Mouse (Mus musculus) forebrain, embryonic 10.5 days (tissue): Measurements from ENCODE around the gene Sstr2. TPM values are rescaled to one million over a fixed set of nuclear protein-coding genes. Genes with fewer than 3 reads are reported as not detected.

Experiments used
- DNase-seq: peaks from one replicate; pipeline ENCODE4 v3.0.0-alpha.2; 2017; ENCODE audit warnings: low spot score; ENCODE audit errors: extremely low spot score
- H3K27ac ChIP-seq: fragments of 300-500 bp; sonication (generic); 2 replicates; pipeline ENCODE4 v1.5.1; 2016; ENCODE audit warnings: mild to moderate bottlenecking
- H3K27me3 ChIP-seq: fragments of 300-500 bp; sonication (generic); 2 replicates; pipeline ENCODE4 v1.6.1; 2016; ENCODE audit warnings: mild to moderate bottlenecking; ENCODE audit not compliant: poor library complexity, severe bottlenecking
- H3K36me3 ChIP-seq: fragments of 300-500 bp; sonication (generic); replicated peaks from 2 replicates; pipeline ENCODE4 v1.6.1; 2016; ENCODE audit warnings: mild to moderate bottlenecking, moderate library complexity
- H3K4me1 ChIP-seq: fragments of 300-500 bp; sonication (generic); 2 replicates; pipeline ENCODE4 v1.6.1; 2016
- H3K4me3 ChIP-seq: fragments of 300-500 bp; sonication (generic); 2 replicates; pipeline ENCODE4 v1.5.1; 2016; ENCODE audit warnings: mild to moderate bottlenecking, moderate library complexity
- H3K9me3 ChIP-seq: fragments of 300-500 bp; sonication (generic); 2 replicates; pipeline ENCODE4 v1.6.1; 2016; ENCODE audit warnings: mild to moderate bottlenecking, moderate library complexity
- WGBS: fragments of 180-500 bp; shearing (Covaris S2); methylation state at CpG from one replicate; pipeline ENCODE4 v1.1.7; 2016; 5-methylcytosine and 5-hydroxymethylcytosine counted together
- polyA plus RNA-seq: library from polyadenylated mRNA; unstranded; fragments of >200 nt; fragmentation: Nextera tagmentation; extraction: Ambion mirVana; gene quantifications from 2 replicates; pipeline ENCODE4 v1.2.1, GENCODE M21; 2016

The Sstr2 gene
- polyA plus RNA-seq, result 2.7 and 4.1 TPM in 2 replicates

DNA sequence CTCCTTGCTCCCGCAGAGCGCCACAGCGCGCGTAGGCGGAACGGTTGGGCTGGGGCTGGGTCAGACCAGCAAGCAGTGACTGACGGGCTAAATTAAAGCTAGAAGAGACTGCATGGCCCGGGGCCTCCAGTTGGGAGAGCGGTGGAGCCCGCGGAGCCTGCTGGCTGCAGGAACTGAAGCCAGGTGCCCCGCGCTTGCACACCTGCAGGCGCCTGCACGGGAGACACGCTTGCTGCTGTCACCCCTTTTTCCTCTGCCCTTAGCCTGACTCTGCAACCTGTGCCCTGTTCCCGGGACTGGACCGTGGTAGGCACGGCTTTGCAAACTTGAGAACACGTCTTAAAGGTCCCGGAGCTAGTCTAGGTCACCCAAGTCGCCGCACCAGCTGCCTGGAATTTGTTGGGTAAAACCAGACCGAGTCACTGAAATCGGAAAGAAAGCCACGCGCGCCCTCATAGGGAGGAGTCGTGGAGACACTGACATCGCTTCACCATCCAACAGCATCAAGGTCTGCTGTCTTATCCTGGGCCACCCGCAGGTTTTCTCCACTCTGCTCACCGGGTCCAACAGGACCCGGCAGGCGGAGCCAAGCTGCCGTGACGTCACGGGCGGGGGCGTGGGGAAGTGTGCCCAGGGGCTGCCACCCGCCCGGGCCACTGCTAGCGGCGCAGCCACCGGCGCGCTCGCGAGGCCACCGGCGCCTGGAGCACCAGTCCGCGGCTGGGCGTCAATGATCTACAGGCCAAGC is at the start of gene Sstr2:
Gene Sstr2 (plus strand): TSS at position 671 of the 748 bp plus-strand sequence.
- Histone ChIP-seq H3K27me3 (peaks cover 70% of the 10 kb centered on the region), H3K9me3 (no peaks in the 10 kb centered on the region), H3K4me3 (peak within 1 kb of the TSS; percentile 63), H3K27ac (peak within 1 kb of the TSS; percentile 69), H3K36me3 (no peaks in the 10 kb centered on the region), H3K4me1 (peaks cover 50% of the 10 kb centered on the region)
- WGBS, result 1% methylated on average over 54 of the region's 54 CpGs
- DNase-seq, result peak; percentile 67

DNA sequence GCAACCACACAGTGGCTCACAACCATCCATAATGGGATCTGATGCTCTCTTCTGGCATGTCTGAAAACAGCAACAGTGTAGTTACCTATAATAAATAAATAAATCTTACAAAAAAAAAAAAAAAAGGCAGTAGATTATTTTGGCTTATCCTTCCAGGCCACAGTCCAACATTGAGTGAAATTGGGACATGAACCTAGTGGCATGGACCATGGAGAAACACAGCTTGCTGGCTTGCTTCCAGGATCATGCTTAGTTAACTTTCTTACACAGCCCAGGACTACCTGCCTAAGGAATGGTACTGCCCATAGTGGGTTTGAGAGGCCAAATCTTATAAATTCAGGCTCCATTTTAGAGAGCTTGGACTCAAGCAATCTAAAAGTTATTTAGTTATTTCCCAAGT is 47.5 kb upstream of the Sstr2 start:
- Histone ChIP-seq H3K4me3 (no peak overlapping the region), H3K27me3 (no peaks in the 10 kb centered on the region), H3K4me1 (peaks cover 35% of the 10 kb centered on the region), H3K27ac (no peak overlapping the region), H3K9me3 (no peaks in the 10 kb centered on the region), H3K36me3 (no peaks in the 10 kb centered on the region)
- no peak for DNase-seq

DNA sequence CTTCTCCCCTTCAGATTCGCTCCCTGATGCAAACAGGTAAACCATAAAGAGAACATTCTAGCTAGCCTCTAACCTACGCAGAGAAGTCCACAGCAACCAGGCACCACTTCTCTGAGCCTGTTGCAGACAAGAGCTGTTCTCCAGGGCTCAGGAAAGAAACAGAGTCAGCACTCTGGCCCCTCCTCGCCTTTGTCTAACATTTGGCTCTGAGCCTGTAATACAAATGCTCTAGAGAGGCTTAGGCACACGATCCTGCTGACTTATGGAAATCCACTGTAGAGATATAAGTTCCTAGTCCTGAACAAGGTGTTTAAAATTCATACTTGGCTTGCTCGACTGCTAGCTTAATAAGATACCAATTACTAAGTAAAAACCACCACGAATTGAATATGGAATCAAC is 46.5 kb upstream of the Sstr2 start:
- H3K9me3 ChIP-seq, result no peaks in the 10 kb centered on the region
- no peak overlapping the region for H3K4me3 ChIP-seq
- peaks cover 24% of the 10 kb centered on the region for H3K4me1 ChIP-seq
- no peaks in the 10 kb centered on the region for H3K36me3 ChIP-seq
- no peaks in the 10 kb centered on the region for H3K27me3 ChIP-seq
- WGBS, result 78% methylated on average over 6 of the region's 6 CpGs
- no peak overlapping the region for H3K27ac ChIP-seq
- DNase-seq, result no peak

DNA sequence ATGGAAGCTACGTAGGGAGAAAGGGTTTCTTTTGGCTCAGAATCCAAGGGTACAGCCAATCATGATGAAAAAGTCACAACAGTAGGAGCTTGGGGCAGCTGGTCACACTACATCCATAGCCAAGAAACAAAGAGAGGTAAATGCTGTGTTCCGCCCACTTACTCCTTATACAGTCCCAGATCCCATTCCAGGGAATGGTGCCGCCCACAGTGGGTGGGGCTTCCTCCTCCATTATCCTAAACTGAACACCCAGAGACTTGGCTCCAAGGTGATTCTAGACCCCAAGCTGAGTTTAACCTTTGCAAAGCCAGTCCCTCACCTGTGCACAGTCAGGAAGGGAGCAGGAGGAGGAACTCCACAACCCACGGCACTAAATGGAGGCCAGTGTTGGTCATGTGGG is 41.9 kb upstream of the Sstr2 start:
- no peak for DNase-seq
- no peak overlapping the region for H3K4me3 ChIP-seq

DNA sequence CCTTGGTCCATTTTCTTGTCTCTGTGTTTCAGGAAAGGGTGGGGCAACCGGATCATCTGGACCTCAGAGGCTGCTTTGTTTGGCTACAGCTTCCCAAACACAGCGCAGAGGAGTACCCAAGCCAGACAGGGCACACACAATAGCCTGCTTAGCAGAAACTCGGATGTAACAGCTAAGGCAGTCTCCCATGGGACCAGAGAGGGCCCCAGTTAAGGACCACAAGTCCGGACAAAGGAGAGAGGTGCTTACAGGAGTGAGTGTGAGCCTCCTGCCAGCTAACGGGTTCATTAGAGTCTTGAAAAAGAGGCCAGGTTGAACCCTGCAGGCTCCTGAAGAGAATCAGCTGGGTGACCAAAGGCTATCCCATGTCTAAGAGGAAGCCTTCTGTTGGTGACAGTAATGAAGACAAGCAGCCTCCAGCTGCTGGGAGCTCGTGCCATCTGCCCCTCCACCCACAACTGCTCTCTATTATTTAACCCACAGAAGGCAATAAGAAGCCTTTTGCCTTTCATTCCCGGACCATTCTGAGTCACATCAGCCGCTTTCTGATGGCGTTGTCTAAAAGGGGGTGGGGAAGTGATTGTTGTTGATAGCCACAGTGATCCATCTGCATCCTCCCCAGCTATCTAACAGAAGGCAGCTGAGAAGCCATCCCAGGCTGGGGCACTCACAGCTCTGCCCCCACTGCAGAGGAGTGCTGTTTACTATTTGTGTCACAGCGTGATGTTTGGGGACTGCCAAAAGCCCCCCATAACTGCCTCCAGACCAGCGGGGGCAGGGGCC is 35.1 kb upstream of the Sstr2 start:
- no peak overlapping the region for H3K4me3 ChIP-seq
- 64% methylated on average over 11 of the region's 11 CpGs for WGBS
- H3K9me3 ChIP-seq, result no peaks in the 10 kb centered on the region
- H3K36me3 ChIP-seq, result no peaks in the 10 kb centered on the region
- H3K27ac ChIP-seq, result peak overlapping the region; percentile 78
- H3K27me3 ChIP-seq, result no peaks in the 10 kb centered on the region
- peaks cover 24% of the 10 kb centered on the region for H3K4me1 ChIP-seq
- no peak for DNase-seq

More for the DNA sequence above, 41.9 kb upstream of the Sstr2 start:
- WGBS, result 81% methylated on average over 4 of the region's 4 CpGs
- no peaks in the 10 kb centered on the region for H3K36me3 ChIP-seq
- H3K27ac ChIP-seq, result no peak overlapping the region
- peaks cover 18% of the 10 kb centered on the region for H3K4me1 ChIP-seq
- H3K27me3 ChIP-seq, result no peaks in the 10 kb centered on the region
- no peaks in the 10 kb centered on the region for H3K9me3 ChIP-seq

DNA sequence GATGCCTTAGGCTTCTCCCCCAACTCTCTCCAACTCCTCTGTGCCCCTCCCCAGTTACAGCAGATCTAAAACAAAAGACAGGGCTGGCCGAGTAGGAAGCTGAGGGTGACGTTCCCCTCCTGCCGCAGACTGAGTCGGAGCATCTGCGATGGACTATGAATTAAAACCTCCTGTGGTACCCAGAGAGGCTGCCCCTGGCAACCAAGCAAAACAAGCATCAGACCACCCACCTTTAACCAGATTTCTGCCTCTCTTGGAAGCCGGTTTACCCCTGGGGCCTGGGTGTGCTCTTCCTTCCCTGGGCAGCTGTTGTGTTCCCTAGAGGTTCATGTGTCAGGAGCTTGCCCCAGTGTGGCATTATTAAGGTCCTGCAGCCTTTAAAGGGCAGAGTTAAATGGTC is 32.7 kb upstream of the Sstr2 start:
- H3K9me3 ChIP-seq, result no peaks in the 10 kb centered on the region
- DNase-seq, result peak; percentile 26
- no peaks in the 10 kb centered on the region for H3K27me3 ChIP-seq
- no peaks in the 10 kb centered on the region for H3K36me3 ChIP-seq
- H3K27ac ChIP-seq, result peak overlapping the region; percentile 63; the same call in 1 of the 2 replicates
- WGBS, result 49% methylated on average over 6 of the region's 6 CpGs
- H3K4me1 ChIP-seq, result peaks cover 24% of the 10 kb centered on the region
- H3K4me3 ChIP-seq, result no peak overlapping the region

DNA sequence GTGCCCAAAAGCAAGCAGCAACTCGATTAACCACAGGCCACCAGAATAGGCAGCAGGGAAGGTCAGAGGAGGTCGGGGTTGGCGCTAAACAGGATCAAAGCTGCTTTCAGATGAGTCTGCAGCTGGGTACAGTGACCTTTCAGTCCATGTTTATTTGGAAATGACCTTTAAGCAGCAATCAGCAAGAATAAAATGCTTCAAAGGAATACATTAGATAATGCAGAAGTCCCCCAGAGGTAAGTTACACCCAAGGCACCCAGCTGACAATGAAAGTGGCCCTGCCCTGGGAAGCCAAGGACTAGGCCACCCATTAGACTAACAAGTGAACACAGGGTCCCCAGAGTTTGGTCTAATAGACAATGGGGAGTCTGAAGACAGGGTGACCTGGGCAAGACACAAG is 30.2 kb upstream of the Sstr2 start:
- Histone ChIP-seq H3K9me3 (no peaks in the 10 kb centered on the region), H3K4me3 (no peak overlapping the region), H3K27me3 (no peaks in the 10 kb centered on the region), H3K4me1 (peaks cover 14% of the 10 kb centered on the region), H3K27ac (no peak overlapping the region), H3K36me3 (no peaks in the 10 kb centered on the region)
- 63% methylated on average over 3 of the region's 3 CpGs for WGBS
- no peak for DNase-seq

DNA sequence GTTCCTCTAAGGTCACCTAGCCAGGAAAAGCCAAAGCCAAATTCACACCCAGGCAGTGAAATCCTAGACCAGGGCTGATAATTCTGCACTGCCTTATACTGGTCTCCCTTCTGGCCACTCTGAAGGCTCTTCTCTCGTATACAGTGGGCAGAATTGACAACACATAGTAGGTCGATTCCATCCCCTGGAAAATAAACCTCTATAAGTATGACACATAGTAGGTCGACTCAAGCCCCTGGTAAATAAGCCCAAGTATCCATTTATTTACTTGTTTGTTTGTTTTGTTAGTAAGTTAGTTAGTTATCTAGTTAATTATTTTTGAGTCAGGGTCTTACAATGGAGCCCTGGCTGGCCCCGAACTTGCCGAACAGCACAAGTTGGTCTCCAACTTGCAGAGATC is 24.0 kb upstream of the Sstr2 start:
- no peak overlapping the region for H3K4me3 ChIP-seq
- DNase-seq, result no peak
- no peaks in the 10 kb centered on the region for H3K36me3 ChIP-seq
- 88% methylated on average over 5 of the region's 5 CpGs for WGBS
- H3K4me1 ChIP-seq, result peaks cover 5% of the 10 kb centered on the region; the same call in 1 of the 2 replicates
- H3K9me3 ChIP-seq, result no peaks in the 10 kb centered on the region
- no peak overlapping the region for H3K27ac ChIP-seq
- H3K27me3 ChIP-seq, result 0 out of 2 replicates have a peak, but pooled peaks cover 3% of the 10 kb centered on the region

DNA sequence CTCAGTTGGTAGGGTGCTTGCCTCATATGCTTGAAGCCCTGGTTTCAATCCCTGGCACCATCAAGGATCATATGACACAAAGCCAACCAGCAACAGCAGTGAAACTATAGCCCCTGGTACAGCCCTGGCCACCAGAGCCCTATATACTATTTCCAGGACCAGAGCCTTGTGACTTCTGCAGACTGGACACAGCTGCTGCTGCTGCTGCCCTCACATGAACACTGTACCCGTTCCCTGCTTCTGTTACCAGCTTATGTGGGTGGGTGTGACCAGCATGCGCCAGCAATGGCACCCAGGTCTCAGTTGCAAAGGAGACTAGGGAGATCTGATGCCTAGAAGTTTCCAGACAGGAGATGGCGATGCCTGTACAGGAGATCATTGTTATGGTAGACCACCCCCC is 21.5 kb upstream of the Sstr2 start:
- H3K4me3 ChIP-seq, result no peak overlapping the region
- no peak for DNase-seq
- H3K27me3 ChIP-seq, result 0 out of 2 replicates have a peak, but pooled peaks cover 9% of the 10 kb centered on the region
- H3K9me3 ChIP-seq, result no peaks in the 10 kb centered on the region
- H3K27ac ChIP-seq, result no peak overlapping the region
- no peaks in the 10 kb centered on the region for H3K36me3 ChIP-seq
- WGBS, result 88% methylated on average over 3 of the region's 3 CpGs
- peaks cover 26% of the 10 kb centered on the region for H3K4me1 ChIP-seq

DNA sequence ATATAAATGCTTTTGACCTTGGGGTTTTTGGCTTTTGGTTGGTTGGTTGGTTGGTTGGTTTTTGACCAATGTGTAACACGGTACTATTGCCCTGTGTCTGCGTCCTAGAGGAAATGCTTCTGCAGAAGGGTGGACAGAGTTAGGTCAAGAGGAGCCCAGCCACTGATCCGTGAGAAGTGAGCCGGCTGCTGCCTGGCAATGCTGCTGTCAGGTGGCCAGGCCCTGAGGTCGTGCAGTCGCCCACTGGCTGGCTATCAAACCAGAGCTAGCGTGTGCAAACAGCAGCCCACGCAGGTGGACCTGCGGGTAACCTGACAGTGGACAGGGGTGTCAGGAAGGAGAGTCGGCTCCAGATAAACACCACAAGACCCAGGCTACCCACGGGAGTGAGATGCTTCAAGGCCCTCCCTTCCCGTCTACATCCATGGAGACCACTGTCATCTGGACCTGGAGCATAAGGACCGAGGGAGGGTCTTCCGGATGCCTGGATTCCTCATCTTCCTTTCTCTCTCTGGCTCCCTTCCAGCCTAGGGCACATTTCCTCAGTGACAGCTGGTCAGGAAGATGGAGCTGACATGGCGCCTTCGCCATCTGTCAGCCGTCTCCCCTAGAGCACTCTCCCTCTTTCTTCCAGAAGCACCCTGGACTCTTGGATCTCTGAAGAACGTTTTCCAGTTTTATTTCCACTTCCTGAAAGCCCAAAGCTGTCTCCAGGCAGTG is 18.5 kb upstream of the Sstr2 start:
- Histone ChIP-seq H3K9me3 (peaks cover 4% of the 10 kb centered on the region; the same call in 1 of the 2 replicates), H3K36me3 (no peaks in the 10 kb centered on the region), H3K27ac (peak overlapping the region; percentile 72; the same call in 1 of the 2 replicates), H3K27me3 (0 out of 2 replicates have a peak, but pooled peaks cover 9% of the 10 kb centered on the region), H3K4me3 (no peak overlapping the region), H3K4me1 (peaks cover 30% of the 10 kb centered on the region)
- WGBS, result 85% methylated on average over 18 of the region's 18 CpGs
- DNase-seq, result no peak

DNA sequence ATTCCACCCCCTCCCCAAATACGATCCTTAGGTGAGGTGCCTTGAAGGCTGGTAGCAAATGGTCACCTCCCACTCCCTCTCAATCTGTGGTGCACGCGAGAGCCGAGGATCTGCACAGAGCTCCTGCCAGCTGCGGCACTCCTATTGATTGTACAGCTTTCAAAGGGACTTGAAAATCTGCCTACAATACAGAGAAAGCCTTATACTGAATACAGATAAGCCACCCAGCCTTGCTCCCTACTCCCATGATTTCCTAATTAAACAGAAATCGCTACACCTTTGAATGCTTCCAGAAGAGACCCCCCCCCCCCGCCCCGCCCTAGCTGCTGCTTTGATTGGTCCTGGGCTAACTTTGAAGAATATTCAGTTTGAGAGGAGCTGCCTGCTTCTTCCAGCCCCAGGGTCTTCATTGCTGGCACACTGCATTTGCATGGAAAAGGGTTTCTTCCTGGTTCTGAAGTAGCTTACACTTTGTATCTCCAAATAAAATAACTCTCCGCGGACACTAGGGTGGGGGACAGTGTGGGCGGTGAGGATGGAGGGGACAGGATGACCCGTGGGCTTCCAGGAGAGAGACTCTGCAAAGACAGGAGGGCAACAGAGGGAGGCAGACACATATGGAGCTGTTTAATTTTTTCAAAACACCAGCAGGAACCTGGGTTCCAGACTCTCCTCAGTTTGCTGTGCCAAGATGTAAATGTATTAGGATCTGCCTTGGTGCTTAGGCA is 17.4 kb upstream of the Sstr2 start:
- H3K27me3 ChIP-seq, result 0 out of 2 replicates have a peak, but pooled peaks cover 9% of the 10 kb centered on the region
- no peaks in the 10 kb centered on the region for H3K36me3 ChIP-seq
- H3K9me3 ChIP-seq, result peaks cover 11% of the 10 kb centered on the region; the same call in 1 of the 2 replicates
- no peak overlapping the region for H3K4me3 ChIP-seq
- peak overlapping the region; percentile 72 for H3K27ac ChIP-seq
- WGBS, result 58% methylated on average over 12 of the region's 12 CpGs
- no peak for DNase-seq
- H3K4me1 ChIP-seq, result peaks cover 28% of the 10 kb centered on the region

DNA sequence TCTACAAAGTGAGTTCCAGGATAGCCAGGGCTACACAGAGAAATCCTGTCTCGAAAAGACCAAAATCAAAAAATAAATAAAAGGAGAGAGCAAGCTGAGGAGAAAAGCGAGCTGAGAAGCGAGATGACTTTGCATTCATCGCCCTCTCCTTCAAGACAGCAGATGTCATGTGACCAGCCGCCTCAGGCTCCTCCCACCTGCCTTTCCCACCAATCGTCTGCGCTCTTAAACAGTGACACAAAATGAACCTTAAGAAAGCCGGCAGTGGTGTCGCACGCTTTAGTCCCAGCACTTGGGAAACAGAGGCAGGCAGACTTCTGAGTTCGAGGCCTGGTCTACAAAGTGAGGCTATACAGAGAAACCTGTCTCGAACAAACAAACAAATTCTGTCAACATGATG is 11.6 kb upstream of the Sstr2 start:
- DNase-seq, result no peak
- Histone ChIP-seq H3K27ac (no peak overlapping the region), H3K9me3 (peaks cover 13% of the 10 kb centered on the region; the same call in 1 of the 2 replicates), H3K4me3 (no peak overlapping the region), H3K36me3 (no peaks in the 10 kb centered on the region), H3K27me3 (no peaks in the 10 kb centered on the region), H3K4me1 (peaks cover 20% of the 10 kb centered on the region)
- 95% methylated on average over 12 of the region's 12 CpGs for WGBS
